Mouse (Mus musculus) kidney, adult 2 months (tissue): Measurements from ENCODE around the gene Dicer1. TPM values are rescaled to one million over a fixed set of nuclear protein-coding genes. Genes with fewer than 3 reads are reported as not detected.
"Not testable (repeated sequence)": the region's sequence is repeated elsewhere in the genome, so short reads cannot be mapped to it uniquely, and the experiment has no call there.

ENCODE experiments used
- DNase-seq: peaks from one replicate; pipeline ENCODE4 v3.0.0; 2021
- H3K27ac ChIP-seq: fragments of 200-500 bp; 2 replicates; pipeline ENCODE4 v1.5.1; 2012; ENCODE audit warnings: low read depth, low read length, control low read depth, inconsistent platforms; ENCODE audit not compliant: insufficient read depth
- H3K27me3 ChIP-seq: fragments of 200-500 bp; replicated peaks from 2 replicates; pipeline ENCODE4 v1.6.1; 2012; ENCODE audit warnings: mild to moderate bottlenecking, moderate library complexity, low read length, inconsistent platforms; ENCODE audit not compliant: control insufficient read depth, insufficient read depth
- H3K36me3 ChIP-seq: fragments of 200-500 bp; 2 replicates; pipeline ENCODE4 v1.6.1; 2012; ENCODE audit warnings: mild to moderate bottlenecking, moderate library complexity, low read length, inconsistent platforms; ENCODE audit not compliant: control insufficient read depth, insufficient read depth
- H3K4me1 ChIP-seq: fragments of 200-500 bp; 2 replicates; pipeline ENCODE4 v1.6.1; 2011; ENCODE audit warnings: low read length; ENCODE audit not compliant: control insufficient read depth, insufficient read depth
- H3K4me3 ChIP-seq: fragments of 200-500 bp; 2 replicates; pipeline ENCODE4 v1.5.1; 2011; ENCODE audit warnings: mild to moderate bottlenecking, low read depth, low read length, control low read depth; ENCODE audit not compliant: insufficient read depth
- CTCF ChIP-seq: fragments of 200-500 bp; conservative IDR thresholded peaks from 2 replicates; pipeline ENCODE4 v1.5.1; 2011; ENCODE audit warnings: low read depth, mild to moderate bottlenecking, control low read depth, low read length, moderate library complexity, mixed read lengths; ENCODE audit not compliant: insufficient read depth, insufficient read length
- POLR2A ChIP-seq: fragments of 200-500 bp; IDR thresholded peaks from one replicate; pipeline ENCODE4 v1.6.1; 2011; ENCODE audit warnings: low read depth, low read length, control low read depth
- WGBS: fragments of 180-500 bp; shearing (Covaris S2); methylation state at CpG from one replicate; pipeline ENCODE4 v1.1.7; 2018; 5-methylcytosine and 5-hydroxymethylcytosine counted together
- polyA plus RNA-seq: library from polyadenylated mRNA; depleted of rRNA; stranded (reverse); fragments of >200 nt; gene quantifications from 2 replicates; pipeline ENCODE4 v1.2.3, GENCODE M21; 2012

Gene Dicer1
- polyA plus RNA-seq, 1 experiment, result 9.0 TPM

- H3K27me3 ChIP-seq, result no peaks in the 10 kb centered on the region
- H3K36me3 ChIP-seq, result peaks cover 8% of the 10 kb centered on the region
- no peak overlapping the region for H3K4me3 ChIP-seq
- no peak overlapping the region for H3K27ac ChIP-seq
- no peaks in the 10 kb centered on the region for H3K4me1 ChIP-seq
- TF ChIP-seq POLR2A, result no peak
- no peak for TF ChIP-seq CTCF
- DNase-seq, result no peak
- WGBS, result 85% methylated on average over 3 of the region's 3 CpGs
Measured at GRCm38 (mm10) chr12:104731782-104732181, 20.0 kb downstream of the Dicer1 start.

DNA sequence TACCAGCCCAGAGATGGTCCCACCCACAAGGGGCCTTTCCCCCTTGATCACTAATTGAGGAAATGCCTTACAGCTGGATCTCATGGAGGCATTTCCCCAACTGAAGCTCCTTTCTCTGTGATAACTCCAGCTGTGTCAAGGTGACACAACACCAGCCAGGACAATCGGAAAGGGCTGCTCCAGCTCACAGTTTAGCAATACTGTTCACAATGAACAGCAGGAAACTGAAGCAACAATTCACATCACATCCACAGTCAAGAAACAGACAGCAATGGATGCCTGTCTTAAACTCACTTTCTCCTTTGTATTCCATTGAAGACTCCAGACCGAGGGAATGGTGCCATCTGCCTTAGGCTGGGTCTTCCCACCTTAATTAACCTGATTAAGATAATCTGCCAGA is 25.3 kb downstream of the Dicer1 start:
- H3K36me3 ChIP-seq, DNase-seq, H3K27me3 ChIP-seq, H3K27ac ChIP-seq, H3K4me1 ChIP-seq, H3K4me3 ChIP-seq: not testable (repeated sequence)
- 83% methylated on average over 2 of the region's 2 CpGs for WGBS

- TF ChIP-seq POLR2A (no peak), CTCF (no peak)
- Histone ChIP-seq H3K27me3 (no peaks in the 10 kb centered on the region), H3K36me3 (peaks cover 4% of the 10 kb centered on the region), H3K4me1 (no peaks in the 10 kb centered on the region), H3K4me3 (no peak overlapping the region), H3K27ac (no peak overlapping the region)
- WGBS, result 94% methylated on average over 10 of the region's 10 CpGs
- no peak for DNase-seq
Measured at GRCm38 (mm10) chr12:104722056-104722455, 29.7 kb downstream of the Dicer1 start.

DNA sequence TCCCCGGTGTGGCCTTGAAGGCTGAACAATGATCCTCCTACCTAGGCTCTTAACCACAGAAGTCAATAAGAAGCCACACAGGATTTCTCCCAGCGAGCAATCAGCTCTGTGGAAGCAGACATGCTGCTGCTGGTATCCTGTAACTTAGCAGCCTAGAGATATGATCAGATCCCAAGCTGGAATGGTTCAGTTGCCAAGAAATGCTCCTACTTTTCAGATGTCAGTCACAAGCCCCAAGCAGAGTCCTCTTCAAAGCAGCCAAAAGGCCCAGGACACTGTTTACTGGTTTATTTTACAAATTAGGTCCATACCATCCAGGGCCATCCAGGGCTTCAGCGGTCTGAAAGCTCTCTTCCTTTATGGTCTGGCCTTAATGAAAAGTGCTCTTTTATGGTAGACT is 30.7 kb downstream of the Dicer1 start:
- 57% methylated on average over 3 of the region's 3 CpGs for whole genome bisulfite sequencing
- TF ChIP-seq POLR2A (no peak), CTCF (no peak)
- no peak overlapping the region for H3K4me3 ChIP-seq
- H3K4me1 ChIP-seq, result no peaks in the 10 kb centered on the region
- DNase-seq, result no peak
- H3K36me3 ChIP-seq, result peaks cover 3% of the 10 kb centered on the region
- H3K27ac ChIP-seq, result no peak overlapping the region
- no peaks in the 10 kb centered on the region for H3K27me3 ChIP-seq

DNA sequence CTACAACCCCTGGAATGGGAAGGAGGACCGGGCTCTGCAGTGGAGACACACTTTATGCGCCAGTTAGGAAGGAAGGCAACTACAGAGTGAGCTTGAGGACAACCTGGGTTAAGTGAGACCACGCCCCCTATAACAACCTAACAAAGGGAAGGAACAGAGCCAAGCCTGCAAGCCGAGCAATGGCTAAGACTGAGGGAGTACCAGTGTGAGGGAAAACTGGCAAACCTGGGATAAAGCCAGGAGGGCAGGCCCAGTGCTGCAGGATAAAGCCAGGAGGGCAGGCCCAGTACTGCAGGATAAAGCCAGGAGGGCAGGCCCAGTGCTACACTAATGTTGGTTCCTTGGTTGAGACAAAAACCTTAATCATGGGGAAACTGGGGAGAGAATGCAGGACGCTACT is 32.8 kb downstream of the Dicer1 start:
- WGBS, result 73% methylated on average over 5 of the region's 5 CpGs
- Histone ChIP-seq H3K4me3 (no peak overlapping the region), H3K27me3 (no peaks in the 10 kb centered on the region), H3K4me1 (no peaks in the 10 kb centered on the region), H3K27ac (no peak overlapping the region), H3K36me3 (peaks cover 5% of the 10 kb centered on the region)
- TF ChIP-seq POLR2A (no peak), CTCF (no peak)
- DNase-seq, result no peak

DNA sequence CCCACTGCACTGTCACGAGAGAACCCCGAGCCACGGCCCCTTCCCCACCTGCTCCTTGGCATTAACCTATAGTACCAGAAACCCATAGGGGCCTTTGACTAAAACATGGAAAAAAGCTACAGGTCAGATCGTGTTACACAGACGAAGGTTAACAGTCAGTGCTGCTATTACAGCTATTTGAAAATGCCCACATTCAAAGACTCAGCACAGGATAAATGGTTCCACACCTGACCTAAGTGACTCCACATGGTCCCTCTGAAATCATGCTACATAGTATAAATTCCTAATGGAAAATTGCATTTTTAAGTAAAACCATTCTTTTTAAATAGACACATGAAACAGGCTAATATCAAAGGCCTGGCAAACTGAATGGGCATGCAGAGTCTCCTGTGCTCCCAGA is 35.3 kb downstream of the Dicer1 start:
- no peak overlapping the region for H3K4me3 ChIP-seq
- WGBS, result 84% methylated on average over 5 of the region's 5 CpGs
- no peak for TF ChIP-seq POLR2A
- no peak for TF ChIP-seq CTCF
- H3K27ac ChIP-seq, result no peak overlapping the region
- H3K4me1 ChIP-seq, result no peaks in the 10 kb centered on the region
- H3K27me3 ChIP-seq, result no peaks in the 10 kb centered on the region
- DNase-seq, result no peak
- H3K36me3 ChIP-seq, result peaks cover 7% of the 10 kb centered on the region

DNA sequence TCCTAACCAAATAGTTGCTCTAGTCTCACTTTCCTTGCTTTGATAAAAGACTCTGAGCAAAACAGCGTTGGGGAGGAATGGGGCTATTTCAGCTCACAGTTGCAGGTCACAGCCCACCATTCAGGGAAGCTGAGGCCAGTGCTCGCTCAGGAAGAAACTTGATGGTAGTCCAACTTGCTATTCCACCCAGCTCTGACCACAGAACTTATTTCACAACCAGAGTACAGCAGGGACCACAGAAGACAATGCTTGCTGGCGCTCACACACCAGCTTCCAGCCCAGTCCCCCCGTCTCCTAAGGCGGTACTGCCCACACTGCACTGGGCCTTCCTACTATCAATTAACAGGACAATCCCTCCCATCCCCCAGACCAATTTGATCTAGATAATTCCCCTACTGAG is 36.3 kb downstream of the Dicer1 start:
- no peak overlapping the region for H3K27ac ChIP-seq
- no peak for DNase-seq
- TF ChIP-seq CTCF, result no peak
- TF ChIP-seq POLR2A, result no peak
- H3K4me3 ChIP-seq, result no peak overlapping the region
- H3K36me3 ChIP-seq, result peaks cover 8% of the 10 kb centered on the region
- WGBS, result 91% methylated on average over 5 of the region's 5 CpGs
- H3K27me3 ChIP-seq, result no peaks in the 10 kb centered on the region
- H3K4me1 ChIP-seq, result no peaks in the 10 kb centered on the region

DNA sequence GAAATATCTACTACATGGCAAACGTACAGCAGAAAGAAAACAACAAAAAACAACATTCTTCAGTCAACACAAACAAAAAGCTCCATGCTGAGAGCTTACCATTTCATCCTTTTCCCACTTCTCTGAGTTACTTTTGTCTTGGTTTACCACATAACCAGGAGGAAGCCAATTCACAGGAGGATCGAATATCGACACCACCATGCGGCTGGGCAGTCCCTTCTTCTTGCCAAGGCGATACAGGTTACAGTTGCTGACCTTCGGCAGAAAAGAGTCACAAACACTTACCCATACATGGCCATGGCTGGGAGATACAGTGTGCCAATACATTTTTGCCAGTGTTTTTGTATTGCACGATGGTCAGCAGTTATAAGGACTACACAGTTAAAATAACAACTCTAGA is 51.5 kb downstream of the Dicer1 start:
- no peak for TF ChIP-seq POLR2A
- TF ChIP-seq CTCF, result no peak
- H3K27ac ChIP-seq, result no peak overlapping the region

DNA sequence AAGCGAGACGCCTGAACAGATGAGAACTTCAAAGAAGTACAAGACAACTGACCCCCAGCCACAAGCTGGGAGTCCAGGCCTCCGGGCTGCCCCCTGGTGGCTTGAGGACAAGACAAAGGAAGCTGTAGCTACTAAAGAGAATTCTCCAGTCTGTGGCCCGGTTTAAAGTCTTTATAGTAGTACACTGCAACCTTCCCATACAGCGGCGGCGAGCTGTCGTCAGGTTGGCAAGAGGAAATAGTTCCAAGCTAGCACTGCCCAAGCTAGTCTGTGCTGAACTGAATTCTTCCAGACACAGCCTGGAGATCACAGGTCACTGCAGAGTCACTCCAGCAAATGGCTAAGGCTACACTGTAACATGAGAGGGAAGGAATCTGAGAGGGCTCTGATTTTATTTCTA is 52.0 kb downstream of the Dicer1 start:
- Histone ChIP-seq H3K27me3 (no peaks in the 10 kb centered on the region), H3K4me1 (no peaks in the 10 kb centered on the region), H3K27ac (no peak overlapping the region), H3K4me3 (no peak overlapping the region), H3K36me3 (peaks cover 7% of the 10 kb centered on the region)
- TF ChIP-seq CTCF (peak; percentile 36; the same call in 1 of the 2 replicates), POLR2A (no peak)
- DNase-seq, result peak; percentile 46
- WGBS, result 40% methylated on average over 8 of the region's 8 CpGs

More for the DNA sequence above, 51.5 kb downstream of the Dicer1 start:
- no peaks in the 10 kb centered on the region for H3K27me3 ChIP-seq
- 62% methylated on average over 7 of the region's 7 CpGs for WGBS
- peaks cover 10% of the 10 kb centered on the region for H3K36me3 ChIP-seq
- no peak for DNase-seq
- no peak overlapping the region for H3K4me3 ChIP-seq
- H3K4me1 ChIP-seq, result no peaks in the 10 kb centered on the region
